Mouse (Mus musculus): ENCODE measurements around the gene Stim2. TPM values are rescaled to one million over a fixed set of nuclear protein-coding genes. Genes with fewer than 3 reads are reported as not detected.

Gene Stim2
- total and polyA plus RNA-seq, 3 experiments = 16.8 to 21.5 (median 18.2) TPM

GRCm38 (mm10) chr5:54071705-54072104, 73.4 kb downstream of the Stim2 start:
- Histone ChIP-seq H3K4me3 (replicated peaks in 1 of 3; ENCODE audit: low read depth in 2 of 3, low read length in 2 of 3, poor library complexity in 1 of 3) (no peak overlapping the region), H3K9me3 (replicated peaks; ENCODE audit: low read length) (no peaks in the 10 kb centered on the region), H3K27ac (ENCODE audit: insufficient read depth, low read depth) (no peak overlapping the region), H3K27me3 (replicated peaks) (no peaks in the 10 kb centered on the region), H3K4me2 (ENCODE audit: insufficient read depth, low read depth, poor library complexity, severe bottlenecking) (no peak overlapping the region), H3K9ac (ENCODE audit: insufficient read depth, low read depth) (no peak overlapping the region), H3K36me3 (replicated peaks in 1 of 2; ENCODE audit: control insufficient read depth in 1 of 2, insufficient read depth in 1 of 2, low read length in 1 of 2) (no peaks in the 10 kb centered on the region), H3K79me2 (replicated peaks; ENCODE audit: control insufficient read depth, extremely low read depth, insufficient read depth, poor library complexity, severe bottlenecking) (no peaks in the 10 kb centered on the region), H3K4me1 (ENCODE audit: control insufficient read depth in 1 of 2, insufficient read depth in 2 of 2) (peaks cover 0 to 29% of the 10 kb centered on the region in 2 experiments; a peak in 2 of 4 replicates)
- dilution Hi-C loops (cut with MboI; ENCODE audit: extremely low pct_ligation_motif_present, extremely low pct_unique_long_range_greater_than_20kb, low sequenced_read_pairs) (no loop called here), in situ Hi-C loops (cut with MboI; ENCODE audit: low pct_ligation_motif_present, low pct_unique_long_range_greater_than_20kb, low sequenced_read_pairs) (no loop called here)
- TF ChIP-seq MAZ (IDR thresholded peaks at IDR 0.05; ENCODE audit: low read depth, low read length) = no peak
- no peak for DNase-seq (ENCODE audit: extremely low read depth)

GRCm38 (mm10) chr5:54073291-54073690, 75.0 kb downstream of the Stim2 start:
- H3K27ac ChIP-seq (ENCODE audit: insufficient read depth, low read depth) = no peak overlapping the region
- no peak overlapping the region for H3K4me2 ChIP-seq (ENCODE audit: insufficient read depth, low read depth, poor library complexity, severe bottlenecking)
- no peak overlapping the region for H3K4me3 ChIP-seq (replicated peaks in 1 of 3; ENCODE audit: low read depth in 2 of 3, low read length in 2 of 3, poor library complexity in 1 of 3)
- H3K36me3 ChIP-seq (replicated peaks in 1 of 2; ENCODE audit: control insufficient read depth in 1 of 2, insufficient read depth in 1 of 2, low read length in 1 of 2) = no peaks in the 10 kb centered on the region
- dilution Hi-C loops (cut with MboI; ENCODE audit: extremely low pct_ligation_motif_present, extremely low pct_unique_long_range_greater_than_20kb, low sequenced_read_pairs) (no loop called here), in situ Hi-C loops (cut with MboI; ENCODE audit: low pct_ligation_motif_present, low pct_unique_long_range_greater_than_20kb, low sequenced_read_pairs) (no loop called here)
- no peaks in the 10 kb centered on the region for H3K79me2 ChIP-seq (replicated peaks; ENCODE audit: control insufficient read depth, extremely low read depth, insufficient read depth, poor library complexity, severe bottlenecking)
- no peaks in the 10 kb centered on the region for H3K9me3 ChIP-seq (replicated peaks; ENCODE audit: low read length)
- no peak for DNase-seq (ENCODE audit: extremely low read depth)
- H3K4me1 ChIP-seq (ENCODE audit: control insufficient read depth in 1 of 2, insufficient read depth in 2 of 2) = peaks cover 0 to 34% of the 10 kb centered on the region in 2 experiments; a peak in 2 of 4 replicates
- TF ChIP-seq RCOR1 (conservative IDR thresholded peaks at IDR 0.05; ENCODE audit: low read depth, low read length) = no peak
- TF ChIP-seq GABPA (IDR thresholded peaks at IDR 0.05; ENCODE audit: insufficient replicate concordance, low read depth, low read length) = no peak
- TF ChIP-seq TCF12 (IDR thresholded peaks at IDR 0.05; ENCODE audit: low read depth, low read length) = no peak
- TF ChIP-seq UBTF (IDR thresholded peaks at IDR 0.05; ENCODE audit: low read depth, low read length) = no peak
- TF ChIP-seq RAD21 (IDR thresholded peaks at IDR 0.05; ENCODE audit: low read depth, low read length) = no peak
- no peak for TF ChIP-seq CTCF (conservative IDR thresholded peaks at IDR 0.05 in 1 of 2, IDR thresholded peaks at IDR 0.05 in 1 of 2; ENCODE audit: low read depth in 2 of 2, low read length in 2 of 2)
- no peak for TF ChIP-seq SMC3 (IDR thresholded peaks at IDR 0.05; ENCODE audit: low read depth, low read length)
- TF ChIP-seq JUND (conservative IDR thresholded peaks at IDR 0.05; ENCODE audit: low read depth, low read length) = no peak
- no peak for TF ChIP-seq USF1 (IDR thresholded peaks at IDR 0.05; ENCODE audit: low read depth, low read length)
- TF ChIP-seq CHD1 (IDR thresholded peaks at IDR 0.05; ENCODE audit: low read depth, low read length) = no peak
- TF ChIP-seq MAZ (IDR thresholded peaks at IDR 0.05; ENCODE audit: low read depth, low read length) = no peak
- no peak for TF ChIP-seq KAT2A (IDR thresholded peaks at IDR 0.05; ENCODE audit: insufficient replicate concordance, low read length)
- no peaks in the 10 kb centered on the region for H3K27me3 ChIP-seq (replicated peaks)
- H3K9ac ChIP-seq (ENCODE audit: insufficient read depth, low read depth) = no peak overlapping the region

GRCm38 (mm10) chr5:54079997-54080396, 81.7 kb downstream of the Stim2 start:
- Histone ChIP-seq H3K9me3 (replicated peaks; ENCODE audit: low read length) (no peaks in the 10 kb centered on the region), H3K79me2 (replicated peaks; ENCODE audit: control insufficient read depth, extremely low read depth, insufficient read depth, poor library complexity, severe bottlenecking) (no peaks in the 10 kb centered on the region), H3K27me3 (replicated peaks) (no peaks in the 10 kb centered on the region), H3K4me2 (ENCODE audit: insufficient read depth, low read depth, poor library complexity, severe bottlenecking) (no peak overlapping the region), H3K4me3 (replicated peaks in 1 of 3; ENCODE audit: low read depth in 2 of 3, low read length in 2 of 3, poor library complexity in 1 of 3) (no peak overlapping the region), H3K9ac (ENCODE audit: insufficient read depth, low read depth) (no peak overlapping the region), H3K4me1 (ENCODE audit: control insufficient read depth in 1 of 2, insufficient read depth in 2 of 2) (peaks cover 0 to 6% of the 10 kb centered on the region in 2 experiments; a peak in 1 of 4 replicates), H3K27ac (ENCODE audit: insufficient read depth, low read depth) (no peak overlapping the region), H3K36me3 (replicated peaks in 1 of 2; ENCODE audit: control insufficient read depth in 1 of 2, insufficient read depth in 1 of 2, low read length in 1 of 2) (peaks cover 0 to 9% of the 10 kb centered on the region in 2 experiments)
- TF ChIP-seq SMC3 (IDR thresholded peaks at IDR 0.05; ENCODE audit: low read depth, low read length) = no peak
- TF ChIP-seq ELF1 (IDR thresholded peaks at IDR 0.05; ENCODE audit: low read depth, low read length) = no peak
- no peak for TF ChIP-seq NRF1 (IDR thresholded peaks at IDR 0.05; ENCODE audit: low read depth, low read length)
- no peak for TF ChIP-seq KAT2A (IDR thresholded peaks at IDR 0.05; ENCODE audit: insufficient replicate concordance, low read length)
- TF ChIP-seq ZMIZ1 (IDR thresholded peaks at IDR 0.05; ENCODE audit: low read depth, low read length) = no peak
- no peak for TF ChIP-seq ZKSCAN1 (IDR thresholded peaks at IDR 0.05; ENCODE audit: borderline replicate concordance, low read depth, low read length)
- TF ChIP-seq SIN3A (IDR thresholded peaks at IDR 0.05; ENCODE audit: low read length) = no peak
- TF ChIP-seq MAX (IDR thresholded peaks at IDR 0.05; ENCODE audit: low read length) = no peak
- TF ChIP-seq BHLHE40 (IDR thresholded peaks at IDR 0.05; ENCODE audit: low read depth, low read length) = no peak
- TF ChIP-seq ZNF384 (IDR thresholded peaks at IDR 0.05; ENCODE audit: low read depth, low read length) = no peak
- TF ChIP-seq MYC (IDR thresholded peaks at IDR 0.05; ENCODE audit: low read depth, low read length) = no peak
- dilution Hi-C loops (cut with MboI; ENCODE audit: extremely low pct_ligation_motif_present, extremely low pct_unique_long_range_greater_than_20kb, low sequenced_read_pairs) = no loop called here
- DNase-seq (ENCODE audit: extremely low read depth) = no peak
- in situ Hi-C loops (cut with MboI; ENCODE audit: low pct_ligation_motif_present, low pct_unique_long_range_greater_than_20kb, low sequenced_read_pairs) = no loop called here

Data from CH12.LX (cell line).